Mouse (Mus musculus) kidney, adult 9 months (tissue): ENCODE results near the gene Slc35c2.

Experiments used
- DNase-seq: peaks from one replicate; pipeline ENCODE4 v3.0.0; 2022

Slc35c2 gene

DNA sequence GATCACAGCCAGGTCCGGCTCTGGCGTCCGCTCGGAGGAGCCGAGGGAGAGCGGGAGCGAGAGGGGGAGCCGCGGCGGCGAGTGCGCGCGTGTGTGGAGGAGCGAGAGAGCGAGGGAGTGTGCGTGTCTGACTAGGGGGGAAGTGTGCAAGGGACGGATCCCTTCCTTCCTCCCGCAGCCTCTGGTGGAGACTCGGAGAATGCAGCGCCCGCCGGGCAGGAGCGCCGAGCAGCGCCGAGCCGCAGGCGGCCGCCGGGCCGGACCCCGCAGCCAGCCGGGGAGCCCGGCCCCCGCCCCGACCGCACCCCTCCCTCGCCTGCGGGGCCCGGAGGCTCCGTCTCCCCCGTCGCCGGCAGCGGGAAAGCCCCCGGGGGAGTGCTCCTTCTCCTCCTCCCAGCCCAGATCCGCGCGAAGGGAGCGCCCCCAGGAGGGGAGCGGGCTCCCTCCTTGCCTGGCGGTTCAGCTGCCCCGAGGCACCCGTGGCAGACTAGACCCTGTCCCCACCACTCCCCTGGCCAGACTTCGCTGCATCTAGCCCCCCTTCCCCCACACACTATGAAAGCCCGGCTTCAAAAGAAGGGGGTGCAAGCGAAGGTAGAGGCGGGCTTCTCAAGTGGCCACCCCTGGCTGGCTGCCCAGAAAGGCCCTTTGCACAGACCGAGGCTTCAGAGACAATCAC, 52.9 kb downstream of the Slc35c2 start, which contains the start of gene Cdh22:
Cdh22 (minus strand) TSS at position 241 of the 679 bp plus-strand sequence.
- DNase-seq, result peak; percentile 20

DNA sequence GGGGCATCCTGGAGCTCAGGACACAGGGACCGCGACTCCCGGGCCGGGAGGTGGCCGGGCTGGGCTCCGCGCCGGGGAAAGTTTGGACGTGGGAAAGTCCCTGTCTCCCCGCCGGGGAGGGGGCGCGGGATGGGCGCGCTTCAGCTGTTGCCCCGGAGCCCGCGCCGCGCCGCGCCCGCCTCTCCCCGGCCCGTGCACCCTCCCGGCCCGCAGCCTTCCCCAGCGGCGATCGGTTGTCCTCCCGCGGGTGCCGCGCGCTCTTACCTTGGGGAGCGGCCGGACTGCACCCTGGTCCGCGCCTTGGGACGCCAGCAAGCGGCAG, 53.4 kb downstream of the Slc35c2 start:
- DNase-seq, result no peak

DNA sequence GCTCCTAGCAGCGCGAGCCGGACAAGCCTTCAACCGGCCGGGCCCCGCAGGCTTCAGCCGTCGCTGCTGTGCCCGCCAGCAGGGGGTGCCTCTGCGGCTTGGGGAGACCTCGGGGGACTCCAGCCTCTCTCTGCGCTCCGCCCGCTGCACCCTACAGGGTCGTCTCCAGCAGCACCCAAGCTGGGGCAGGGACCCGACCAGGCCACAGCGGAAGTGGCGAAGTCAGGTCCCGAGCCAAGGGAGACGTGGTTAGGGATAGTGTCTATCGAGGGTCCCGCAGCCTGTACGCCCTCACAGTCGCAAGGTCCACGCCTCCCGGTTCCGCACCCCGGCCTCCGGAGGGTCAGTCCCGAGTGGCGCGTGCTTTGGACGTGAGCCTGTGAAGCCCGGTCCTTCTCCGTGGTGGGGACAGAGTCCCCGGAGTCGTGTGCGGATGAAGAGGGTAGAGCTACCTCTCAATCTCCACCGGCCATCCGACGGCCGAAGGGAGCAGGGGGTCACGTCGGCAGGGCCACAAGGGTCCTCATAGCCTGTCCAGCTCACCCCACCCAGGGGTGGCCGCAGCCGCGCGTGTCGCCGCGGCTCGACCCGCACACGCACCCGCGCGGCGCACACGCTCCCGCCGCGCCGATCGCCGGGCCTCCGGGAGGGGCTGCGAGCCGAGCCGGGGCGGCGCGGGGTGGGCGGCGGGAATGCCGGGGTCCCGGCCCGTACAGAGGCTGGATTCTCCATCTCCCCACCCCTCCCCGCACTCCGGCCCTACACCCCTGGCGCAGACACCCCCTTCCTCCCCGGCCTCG, 54.0 kb downstream of the Slc35c2 start:
- peak; percentile 26 for DNase-seq

DNA sequence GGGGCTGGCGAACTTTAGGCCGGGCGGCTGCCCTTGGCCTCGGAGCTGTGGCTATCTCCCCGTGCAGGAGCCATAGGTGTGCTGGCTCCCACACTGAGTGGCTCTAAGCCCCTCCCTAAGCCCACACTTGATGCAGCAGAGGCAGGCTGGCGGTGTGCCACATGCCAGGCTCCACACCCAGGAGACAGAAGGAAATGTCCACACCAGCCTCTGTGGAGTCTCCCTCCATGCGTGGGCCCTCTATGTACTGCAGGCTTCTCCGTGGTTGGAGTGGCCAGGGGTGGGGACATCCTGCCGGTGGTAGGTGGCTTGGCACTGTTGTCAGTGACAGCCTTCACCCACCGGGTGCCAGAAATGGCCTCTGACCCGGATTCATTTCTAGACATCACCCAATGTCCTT, 58.6 kb downstream of the Slc35c2 start:
- no peak for DNase-seq
